Mouse (Mus musculus): ENCODE measurements around the gene Panx1. TPM values are rescaled to one million over a fixed set of nuclear protein-coding genes. Genes with fewer than 3 reads are reported as not detected.

The Panx1 gene
- total RNA-seq (2015) (13.9 and 15.1 TPM in 2 replicates), total RNA-seq (2017) (10.2 and 11.5 TPM in 2 replicates)

DNA sequence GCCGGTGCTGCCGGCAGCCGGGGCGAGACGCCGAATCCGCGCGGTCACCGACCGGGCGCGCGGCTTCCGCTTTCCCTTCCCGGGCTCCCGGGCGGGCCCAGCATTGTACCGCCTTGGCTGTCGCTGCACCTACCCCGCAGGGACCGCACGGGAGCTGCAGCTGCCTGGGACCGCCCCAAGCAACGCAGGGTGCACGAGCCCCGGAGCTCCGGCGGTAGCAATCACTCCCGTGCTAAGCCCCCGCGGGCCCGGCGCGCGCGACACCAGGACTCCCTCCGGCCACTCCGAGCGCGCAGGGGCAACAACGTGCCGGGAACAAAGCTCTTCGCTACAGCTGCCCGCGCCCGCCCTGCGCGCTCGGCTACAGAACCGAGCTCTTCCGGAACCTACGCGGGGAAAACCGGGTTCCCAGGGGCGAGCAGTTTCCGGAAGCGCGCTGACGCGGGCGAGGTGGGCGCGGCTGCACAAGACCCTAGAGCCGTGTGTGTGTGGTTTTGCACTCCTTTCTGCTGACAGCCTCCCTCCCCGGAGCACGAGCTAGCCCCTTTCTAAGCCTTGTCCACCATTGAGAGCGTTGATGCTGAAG is at the start of gene Panx1:
TSS of gene Panx1 (minus strand) at position 395 of the 586 bp plus-strand sequence.
- ATAC-seq (ENCODE audit: poor library complexity, severe bottlenecking): peak; percentile 72

DNA sequence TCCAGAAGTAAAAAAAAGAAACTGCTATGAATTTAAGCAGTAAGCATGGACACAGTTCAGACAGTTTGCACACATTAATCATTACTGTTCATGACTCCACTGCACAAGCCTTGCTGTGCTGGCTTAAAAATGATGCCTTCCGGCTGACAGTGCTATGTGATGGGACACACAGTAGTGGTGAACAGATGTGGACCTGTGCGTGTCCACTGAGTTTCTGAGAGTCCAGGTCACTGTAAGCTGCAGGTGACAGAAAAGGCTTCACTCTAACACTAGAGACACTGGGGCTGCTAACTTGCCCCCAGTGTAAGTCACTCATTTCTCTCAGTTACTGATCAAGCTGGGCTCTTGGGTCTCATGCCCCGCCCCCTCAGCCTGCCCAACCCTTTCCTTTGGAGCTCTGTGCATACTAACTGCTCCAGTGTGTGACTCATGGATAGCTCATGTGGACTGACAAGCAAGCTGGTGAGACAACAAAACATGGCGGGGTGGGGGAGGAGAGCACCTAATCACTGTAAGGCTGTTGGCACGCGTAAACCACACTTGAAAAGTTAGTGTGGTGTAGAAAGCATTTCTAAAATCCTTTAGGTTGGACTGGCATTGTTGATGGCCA is 23.5 kb upstream of the Panx1 start:
- ATAC-seq (ENCODE audit: poor library complexity, severe bottlenecking): no peak

DNA sequence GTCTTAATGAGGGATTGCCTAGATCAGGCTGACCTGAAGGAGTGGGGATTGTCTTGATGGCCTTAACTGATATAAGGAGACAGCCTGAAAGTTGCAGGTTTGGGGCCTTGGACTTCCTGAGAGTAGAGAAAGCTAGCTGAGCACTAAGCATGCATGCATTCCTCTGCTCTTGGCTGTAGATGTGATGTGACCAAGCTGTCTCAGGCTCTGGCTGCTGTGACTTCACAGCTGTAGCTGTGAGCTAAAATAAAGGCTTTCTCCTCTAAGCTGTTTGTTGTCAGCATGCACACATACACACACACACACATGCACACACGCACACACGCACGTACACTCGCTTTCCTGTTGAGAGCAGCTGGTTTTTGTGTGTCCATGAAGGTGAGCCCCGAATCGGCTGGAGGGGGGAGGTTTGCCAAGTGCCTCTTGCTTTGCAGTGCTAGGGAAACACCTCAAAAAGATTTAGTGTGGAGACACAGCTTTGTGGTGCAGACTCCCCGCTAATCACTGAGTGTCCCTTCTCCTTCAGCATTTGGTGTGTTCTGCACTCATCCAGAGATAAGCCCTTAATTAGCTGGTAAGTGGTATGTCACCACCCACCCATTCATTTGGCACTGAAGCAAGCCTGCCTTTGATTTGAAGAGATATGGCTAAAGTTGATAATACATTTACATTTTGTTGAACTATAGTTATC is 22.9 kb upstream of the Panx1 start:
- no peak for ATAC-seq (ENCODE audit: poor library complexity, severe bottlenecking)

DNA sequence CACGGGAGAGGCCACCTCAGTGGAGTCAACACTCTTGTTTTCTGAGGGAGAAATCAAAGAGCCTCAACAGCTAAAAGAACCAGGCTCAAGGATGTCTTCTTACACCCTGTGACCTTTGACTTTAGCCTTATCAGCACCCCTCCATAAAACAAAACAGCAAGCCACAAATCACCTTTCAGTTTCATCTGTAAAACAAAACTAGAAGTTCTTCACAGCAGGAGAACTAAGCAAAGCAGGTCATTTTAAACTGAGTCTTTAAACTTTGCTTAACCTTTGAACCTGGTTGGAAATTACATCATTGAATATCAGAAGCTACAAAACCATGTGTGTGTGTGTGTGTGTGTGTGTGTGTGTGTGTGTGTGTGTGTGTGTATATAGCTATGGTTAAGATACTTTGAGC is 18.9 kb upstream of the Panx1 start:
- no peak for ATAC-seq (ENCODE audit: poor library complexity, severe bottlenecking)

DNA sequence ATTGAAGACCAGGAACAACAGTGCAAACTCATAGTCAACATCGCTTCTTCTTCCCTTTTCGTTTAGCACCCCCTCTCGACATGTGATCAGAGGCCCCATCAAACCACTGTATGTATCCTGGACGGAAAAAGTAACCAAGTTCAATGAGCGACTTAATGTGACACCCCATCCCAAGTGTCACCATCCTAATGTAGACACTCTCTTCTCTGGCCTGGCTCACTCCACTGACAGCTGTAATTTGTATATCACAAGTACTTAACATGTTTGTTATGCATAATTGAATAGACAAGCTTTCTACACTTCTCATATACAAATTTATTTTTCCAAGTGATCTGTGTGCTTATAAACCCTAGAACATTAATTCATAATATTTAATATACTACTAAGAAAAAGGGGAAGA is 15.6 kb upstream of the Panx1 start:
- ATAC-seq (ENCODE audit: poor library complexity, severe bottlenecking): no peak

DNA sequence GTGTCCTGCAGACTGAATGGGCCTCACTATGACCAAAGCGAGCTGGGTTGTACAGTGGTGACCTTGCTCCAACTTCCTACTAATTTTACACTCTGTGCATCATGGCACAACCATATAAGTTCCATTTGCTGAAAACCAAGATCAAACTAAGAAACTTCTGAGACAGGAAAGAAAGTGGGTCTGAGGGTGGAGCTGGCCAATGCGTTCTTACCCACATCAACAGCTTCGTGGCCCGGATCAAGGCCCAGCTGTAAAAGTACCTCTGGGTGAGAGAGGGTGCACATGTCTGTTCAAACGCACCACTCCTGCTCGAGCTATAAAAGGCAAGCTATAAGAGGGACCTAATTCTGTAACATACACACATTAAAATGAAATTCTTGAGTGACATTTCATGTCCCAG is 14.7 kb upstream of the Panx1 start:
- 0 out of 2 replicates have a peak, but pooled peaks have one; percentile 21 for ATAC-seq (ENCODE audit: poor library complexity, severe bottlenecking)

DNA sequence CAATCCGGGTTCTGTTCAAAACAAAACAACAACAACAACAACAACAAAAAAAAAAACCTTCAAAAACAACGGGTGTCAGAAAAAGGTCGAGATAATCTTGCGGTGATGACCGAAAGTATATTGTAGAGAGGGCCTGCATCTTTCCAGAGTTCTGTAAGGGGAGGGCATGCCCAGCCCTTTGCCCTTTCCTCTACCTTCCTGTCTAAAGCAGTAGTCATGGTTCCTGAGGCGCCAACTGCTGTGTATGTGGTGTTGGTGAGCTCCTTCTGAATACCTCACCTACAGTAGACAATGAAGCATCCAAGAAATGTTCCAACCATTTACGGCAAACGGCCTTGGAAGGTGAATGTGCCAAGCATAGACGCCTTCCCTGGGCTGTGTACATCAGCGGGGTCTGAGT is 462 bp upstream of the Panx1 start:
- peak; percentile 7; the same call in 1 of the 2 replicates for ATAC-seq (ENCODE audit: poor library complexity, severe bottlenecking)

DNA sequence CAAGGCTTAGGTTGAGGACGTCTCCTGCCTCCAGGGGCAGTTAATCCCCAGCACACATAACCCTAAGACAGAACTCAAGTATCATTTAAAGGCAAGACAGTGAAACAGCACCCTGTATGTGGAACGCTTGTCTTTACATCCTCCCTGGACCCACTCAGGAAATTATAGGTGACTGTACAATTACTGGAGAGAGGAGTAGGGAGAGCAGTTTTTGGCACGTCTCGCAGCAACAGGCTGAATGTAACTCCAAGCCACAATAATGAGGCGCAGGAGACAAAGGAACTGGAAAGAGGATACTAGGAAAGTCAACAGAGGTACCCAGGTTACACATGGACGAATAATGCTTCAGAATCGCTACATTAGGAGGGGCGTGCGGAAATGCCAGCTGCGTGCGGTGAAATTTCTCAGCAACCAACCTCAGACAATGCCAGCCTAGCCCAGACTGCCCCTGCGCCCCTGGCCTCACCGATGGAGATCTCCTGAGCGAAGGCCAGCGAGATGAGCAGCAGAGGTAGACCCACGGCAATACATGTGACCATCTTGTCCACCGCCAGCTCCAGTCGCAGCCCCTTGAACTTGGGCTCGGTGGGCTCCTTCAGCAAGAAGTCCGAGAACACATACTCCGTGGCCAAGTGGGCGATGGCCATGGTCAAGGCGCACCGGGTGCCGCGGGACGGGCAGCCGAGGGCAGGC is 741 bp downstream of the Panx1 start:
- ATAC-seq (ENCODE audit: poor library complexity, severe bottlenecking): 0 out of 2 replicates have a peak, but pooled peaks have one; percentile 7

DNA sequence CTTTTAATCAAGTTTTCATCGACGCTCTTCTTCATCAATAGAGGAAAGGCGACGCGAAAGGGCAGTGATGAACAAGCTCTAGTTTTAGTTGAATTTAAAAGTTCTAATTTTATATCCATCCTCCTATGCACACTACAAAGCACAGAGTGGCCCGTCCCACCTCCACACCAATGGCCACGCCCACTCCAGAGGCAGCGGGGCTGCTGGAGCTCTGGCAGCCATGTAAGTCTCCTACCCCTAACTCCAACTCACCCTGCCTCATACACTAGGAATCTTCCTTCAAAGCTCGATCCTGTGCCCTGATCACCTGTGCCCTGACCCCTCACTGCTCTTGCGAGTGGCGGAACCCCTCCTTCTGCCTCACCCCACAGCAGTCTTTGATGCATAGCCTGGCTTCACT is 3.7 kb downstream of the Panx1 start:
- no peak for ATAC-seq (ENCODE audit: poor library complexity, severe bottlenecking)

DNA sequence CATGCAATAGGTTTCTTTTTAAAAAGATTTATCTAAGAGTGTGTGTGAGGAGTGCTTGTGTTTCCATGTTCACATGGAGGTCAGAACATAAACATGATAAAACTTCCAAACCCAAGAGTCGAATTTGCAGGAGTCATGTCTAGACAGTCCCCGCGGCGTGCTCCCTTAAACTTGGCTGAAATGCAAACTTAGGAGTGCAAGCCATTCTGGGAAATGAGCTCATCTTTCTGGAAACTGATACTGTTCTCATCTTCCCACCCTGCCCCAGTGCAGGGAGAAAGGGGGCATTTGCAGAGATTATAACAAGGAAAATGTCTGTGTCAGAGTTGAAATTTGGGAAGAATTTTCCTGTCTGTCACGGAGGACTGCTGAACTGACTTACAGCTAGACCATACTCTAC is 5.4 kb downstream of the Panx1 start:
- ATAC-seq (ENCODE audit: poor library complexity, severe bottlenecking): no peak

DNA sequence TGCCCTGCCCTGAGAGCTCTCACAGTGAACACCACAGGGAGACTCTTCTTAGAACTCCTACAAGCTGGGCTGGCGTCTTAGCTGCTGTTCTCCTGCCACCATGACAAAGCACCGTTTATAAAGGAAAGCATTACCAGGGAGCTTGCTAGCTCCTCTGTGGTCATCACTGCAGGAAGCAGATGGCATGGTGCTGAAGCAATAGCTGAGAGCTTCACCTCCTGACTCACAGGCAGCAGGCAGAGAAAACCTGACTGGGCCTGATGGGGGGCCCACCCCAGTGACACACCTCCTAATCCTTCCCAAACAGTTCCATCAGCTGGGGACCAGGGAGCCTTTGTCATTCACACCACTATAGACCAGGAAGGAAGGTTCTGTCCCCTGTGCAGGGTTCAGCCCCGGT is 7.6 kb downstream of the Panx1 start:
- ATAC-seq (ENCODE audit: poor library complexity, severe bottlenecking): peak; percentile 84

DNA sequence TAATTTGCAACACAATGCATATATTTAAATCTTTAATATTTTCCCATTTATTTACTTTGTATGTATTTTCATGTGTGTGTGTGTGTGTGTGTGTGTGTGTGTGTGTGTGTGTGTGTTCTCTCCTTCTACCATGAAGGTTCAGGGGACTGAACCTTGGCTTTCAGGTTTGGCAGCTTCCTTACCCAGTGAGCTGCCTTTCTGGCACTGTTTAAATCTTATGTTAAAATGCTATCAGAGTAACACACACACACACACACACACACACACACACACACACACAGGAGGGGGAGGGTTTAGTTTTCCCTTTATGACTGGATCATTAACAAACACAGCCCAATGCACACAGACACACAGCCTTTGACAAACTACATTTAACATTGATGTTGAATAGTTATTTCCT is 8.0 kb downstream of the Panx1 start:
- ATAC-seq (ENCODE audit: poor library complexity, severe bottlenecking): no peak

DNA sequence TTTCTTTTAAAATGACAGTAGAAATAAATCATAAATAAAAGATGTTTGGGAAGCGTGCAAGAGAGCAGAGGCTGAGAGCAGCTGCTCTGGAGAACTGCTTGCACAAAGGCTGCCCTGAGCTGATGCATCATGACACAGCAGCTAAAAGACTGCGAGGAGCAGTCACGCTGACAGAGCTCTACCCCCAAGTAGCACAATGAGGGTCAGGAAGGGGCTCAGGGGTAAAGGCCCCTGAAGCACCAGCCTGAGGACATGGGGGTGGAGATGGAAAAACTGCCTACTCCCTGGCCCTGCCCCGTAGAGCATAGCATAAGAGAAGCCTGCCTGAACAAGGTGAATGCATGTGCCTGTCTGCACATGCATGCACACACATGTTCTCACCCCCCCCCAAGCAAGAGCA is 8.5 kb downstream of the Panx1 start:
- no peak for ATAC-seq (ENCODE audit: poor library complexity, severe bottlenecking)

DNA sequence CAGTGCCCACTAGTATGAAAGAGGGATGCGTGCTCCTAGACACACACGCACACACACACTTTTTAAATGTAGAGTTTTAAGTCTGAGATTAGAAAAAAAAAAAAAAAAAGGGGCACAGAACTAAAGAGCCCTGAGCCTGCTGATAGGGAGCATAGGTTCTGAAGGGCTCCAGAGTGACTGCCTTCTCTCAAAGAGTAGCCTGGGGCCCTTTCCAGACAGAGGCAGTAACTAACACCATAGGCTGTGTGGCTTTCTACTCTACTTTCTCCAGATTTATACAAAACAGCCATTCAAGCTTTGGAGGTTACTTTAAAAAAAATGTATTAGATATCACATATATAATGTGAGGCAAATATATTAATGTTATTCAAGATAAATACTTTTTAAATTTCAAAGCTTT is 8.9 kb downstream of the Panx1 start:
- no peak for ATAC-seq (ENCODE audit: poor library complexity, severe bottlenecking)

DNA sequence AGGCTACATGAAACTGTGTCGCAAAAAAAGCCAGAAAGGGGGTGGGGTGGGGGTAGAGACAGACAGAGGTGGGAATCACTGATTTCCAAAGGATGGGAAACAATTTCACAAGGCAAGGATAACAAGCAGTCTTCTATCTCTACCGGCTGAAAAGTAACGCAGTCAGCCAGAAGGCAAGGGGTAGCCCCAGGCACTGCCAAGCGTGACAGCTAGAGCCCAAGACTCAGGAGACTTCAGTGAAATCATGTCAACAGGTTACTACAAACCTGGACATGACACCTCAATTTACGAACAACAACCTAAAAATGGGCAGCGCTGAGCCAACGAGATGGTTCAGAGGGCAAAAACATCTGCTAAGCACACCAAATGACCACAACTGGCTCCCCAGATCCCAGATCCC is 9.3 kb downstream of the Panx1 start:
- ATAC-seq (ENCODE audit: poor library complexity, severe bottlenecking): no peak

DNA sequence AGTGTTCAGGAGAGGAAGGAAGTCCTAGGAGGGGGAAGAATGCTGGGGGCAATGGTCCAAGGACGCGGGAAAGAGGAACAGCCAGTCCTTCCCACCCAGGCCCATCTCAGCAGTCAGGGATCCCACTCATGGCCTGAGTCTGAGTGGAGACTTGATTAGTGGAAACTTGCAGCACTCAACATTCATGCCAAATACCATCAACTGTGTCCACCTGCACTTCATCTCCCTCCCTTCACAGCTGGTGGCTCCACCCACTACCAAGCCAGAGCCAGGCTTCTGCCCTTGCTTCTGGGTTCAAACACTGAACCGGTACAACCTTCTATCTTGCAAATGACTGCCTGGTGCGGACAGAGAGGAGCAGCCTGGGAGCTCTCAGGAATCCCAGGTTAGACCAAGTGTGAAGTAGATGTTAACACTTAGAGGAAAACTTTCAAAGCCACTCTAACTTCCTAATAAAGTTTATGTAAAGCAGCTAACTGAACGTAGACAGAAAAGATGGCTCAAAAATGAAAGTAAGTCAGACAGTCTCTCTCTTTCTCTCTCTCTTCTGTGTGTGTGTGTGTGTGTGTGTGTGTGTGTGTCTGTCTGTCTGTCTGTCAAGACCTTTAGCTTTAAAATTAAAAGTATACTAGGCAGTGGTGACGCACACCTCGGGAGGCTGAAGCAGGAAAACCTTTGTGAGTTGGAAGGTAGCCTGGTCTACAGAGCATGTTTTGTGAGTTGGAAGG is 10.6 kb downstream of the Panx1 start:
- ATAC-seq (ENCODE audit: poor library complexity, severe bottlenecking): peak; percentile 54

DNA sequence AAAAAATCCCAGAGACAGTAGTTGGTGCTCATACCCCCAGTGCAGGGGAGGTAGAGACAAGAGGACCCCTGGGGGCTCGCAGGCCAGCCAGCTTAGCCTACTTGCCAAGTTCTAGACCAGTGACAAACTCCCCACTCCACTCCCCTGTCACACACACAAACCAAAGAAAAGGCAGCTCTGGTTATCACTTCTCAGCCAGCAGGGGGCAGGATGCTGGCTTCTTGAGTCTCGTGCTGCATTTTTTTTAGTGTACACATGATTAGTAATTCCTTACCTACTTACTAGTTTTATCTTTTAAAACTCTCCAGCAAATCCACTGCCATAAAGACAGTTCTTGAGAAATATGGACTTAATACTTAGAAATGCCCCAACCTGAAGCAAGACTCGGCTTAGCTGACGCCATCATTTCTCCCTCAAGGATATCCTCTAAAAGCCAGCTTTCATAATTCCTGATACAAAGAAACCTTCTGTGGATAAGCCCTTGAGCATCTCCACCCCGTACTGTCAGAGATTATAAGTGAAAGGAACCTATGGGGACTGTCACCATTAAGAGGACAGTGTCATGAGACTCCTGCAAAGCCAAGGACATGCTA is 11.6 kb downstream of the Panx1 start:
- no peak for ATAC-seq (ENCODE audit: poor library complexity, severe bottlenecking)

DNA sequence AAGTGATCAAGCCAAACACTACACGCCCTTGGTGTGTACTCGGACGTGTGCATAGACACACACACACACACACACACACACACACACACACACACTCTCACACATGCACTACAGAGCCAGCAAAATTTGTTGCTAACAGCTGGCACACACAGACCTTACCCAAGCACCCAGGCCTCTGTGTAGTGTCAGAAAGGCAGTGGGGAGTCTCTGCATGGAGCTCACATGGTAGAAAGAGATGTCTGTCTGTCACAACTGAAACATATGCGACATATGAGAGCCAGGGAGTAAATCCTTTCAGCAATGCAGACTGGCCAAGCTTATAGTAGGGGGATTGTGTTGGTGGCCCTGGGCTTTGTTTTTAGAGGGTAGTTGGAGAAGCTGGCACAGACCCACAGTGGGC is 12.5 kb downstream of the Panx1 start:
- no peak for ATAC-seq (ENCODE audit: poor library complexity, severe bottlenecking)

DNA sequence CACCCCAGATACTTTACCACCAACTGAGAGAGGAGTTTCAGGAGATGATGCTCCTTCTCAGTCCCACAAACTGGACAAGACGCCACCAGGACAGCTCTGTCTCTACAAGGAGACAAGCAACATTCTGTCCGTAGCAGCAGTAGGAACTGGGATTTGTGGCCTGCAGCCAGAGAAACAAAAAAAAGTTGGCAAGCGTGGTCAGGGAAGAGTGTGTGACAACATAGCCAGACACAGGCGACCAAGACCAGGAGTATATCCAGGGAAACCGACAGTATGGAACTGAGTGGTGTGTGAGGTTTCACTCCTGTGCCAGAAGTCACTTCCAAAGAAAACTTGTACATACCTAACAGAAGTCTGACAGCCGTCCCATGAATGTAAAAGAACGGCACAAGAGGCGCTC is 14.5 kb downstream of the Panx1 start:
- no peak for ATAC-seq (ENCODE audit: poor library complexity, severe bottlenecking)

DNA sequence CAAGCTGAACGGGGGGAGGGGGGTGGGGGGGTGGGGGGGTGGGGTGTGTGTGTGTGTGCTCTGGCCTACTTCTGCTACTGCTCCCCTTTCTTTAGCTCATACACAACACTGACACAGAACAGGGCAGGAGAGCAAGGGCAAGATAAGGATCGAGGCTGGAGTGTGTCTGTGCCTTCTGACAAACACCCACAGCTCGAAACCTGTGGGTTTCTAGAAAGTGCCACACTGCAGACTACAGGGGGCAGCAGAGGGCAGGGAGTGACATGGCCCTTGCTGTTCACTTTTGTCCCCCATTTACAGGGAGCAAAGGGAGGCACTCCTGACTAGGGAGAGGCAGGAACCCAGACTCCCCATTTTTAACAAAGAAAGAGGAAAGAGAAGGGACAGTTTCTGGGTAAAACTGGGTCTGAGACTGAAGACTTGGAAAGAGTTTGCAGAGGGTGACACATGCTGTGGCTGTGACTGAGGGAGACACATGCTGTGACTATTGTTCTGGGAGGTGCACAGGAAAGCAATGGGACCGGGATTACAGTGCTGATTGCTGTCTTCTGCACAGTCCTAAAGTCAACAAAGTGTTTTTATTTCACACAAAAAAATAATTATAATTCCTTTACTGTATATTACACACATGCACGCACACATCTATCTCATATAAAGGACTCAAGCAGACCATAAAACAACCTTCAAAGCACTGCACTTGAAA is 16.1 kb downstream of the Panx1 start:
- peak; percentile 82 for ATAC-seq (ENCODE audit: poor library complexity, severe bottlenecking)

All from megakaryocyte, adult 5-6 weeks (primary cell).